28 mouse cellular contexts compared by ENCODE assay signal in the genomic region with DNA sequence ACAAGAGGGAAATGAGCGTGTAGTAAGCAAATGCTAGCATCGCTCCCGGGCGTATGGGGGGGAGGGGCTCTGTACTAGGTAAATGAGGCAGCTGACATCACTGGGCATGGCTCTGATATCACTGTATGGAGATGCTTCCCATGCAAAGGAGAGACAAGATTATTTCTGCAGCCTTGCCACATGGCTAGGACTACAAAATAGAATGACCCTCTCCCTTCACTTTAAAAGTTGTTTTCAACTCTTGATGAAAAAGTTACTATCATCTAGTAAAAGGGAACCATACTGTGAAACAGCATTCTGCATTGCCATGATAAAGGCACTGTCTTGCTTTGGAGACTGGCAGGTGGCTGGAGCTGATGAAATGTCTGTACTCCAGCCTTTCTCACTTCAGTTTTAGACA. TPM values are rescaled to one million over a fixed set of nuclear protein-coding genes. Genes with fewer than 3 reads are reported as not detected.
DNase-seq lines count a peak whose midpoint lies in the region; ATAC-seq and TF ChIP-seq lines count a peak whose summit lies in the region.
"Had no signal": no experiment of that assay in that cellular context is flagged by ENCODE, and none has a peak within 500 bp of the region (broad histone marks: within the 10 kb centered on the region; RNA-seq: fewer than 3 reads in every experiment).

No protein-coding gene starts in this region.

- DNase-seq in ES-CJ7 (ENCODE audit: low read depth, low spot score) = peak; percentile 14
- DNase-seq in MEL-GATA-1-ER (ENCODE audit: extremely low read depth, low read depth) = peak; percentile 93
- no peak for DNase-seq in right cerebral cortex, adult 18-20 months
- DNase-seq in thymus, adult 2 months = no peak
- DNase-seq in layer of hippocampus, adult 11-12 months (ENCODE audit: low spot score) = no peak
- DNase-seq: cerebellum, adult 11 months; cerebellum, postnatal 36 days; kidney, postnatal 4 days; layer of hippocampus, postnatal 36 days; right cerebral cortex, postnatal 4 days had no signal

- TF ChIP-seq CTCF in thymus, adult 2 months (IDR thresholded peaks at IDR 0.05; ENCODE audit: borderline replicate concordance, control insufficient read depth, extremely low read depth, insufficient read depth, low read length, poor library complexity) = no peak

- no peak overlapping the region for H3K9ac ChIP-seq in liver, embryonic 16.5 days (ENCODE audit: low read depth, low read length)
- H3K9ac ChIP-seq: embryonic facial prominence, embryonic 13.5 days; kidney, embryonic 15.5 days; limb, embryonic 15.5 days had no signal

- no peaks in the 10 kb centered on the region for H3K9me3 ChIP-seq in liver, embryonic 16.5 days (replicated peaks; ENCODE audit: control insufficient read depth, low read length)
- H3K9me3 ChIP-seq: embryonic facial prominence, embryonic 13.5 days; kidney, embryonic 15.5 days; limb, embryonic 15.5 days had no signal

- peaks cover 3% of the 10 kb centered on the region; the same call in 1 of the 2 replicates for H3K4me1 ChIP-seq in liver, embryonic 16.5 days (ENCODE audit: control insufficient read depth, low read depth, low read length)
- H3K4me1 ChIP-seq in thymus, adult 2 months (replicated peaks; ENCODE audit: control insufficient read depth, insufficient read depth, low read length) = no peaks in the 10 kb centered on the region
- H3K4me1 ChIP-seq: embryonic facial prominence, embryonic 13.5 days; kidney, embryonic 15.5 days; limb, embryonic 15.5 days had no signal

- 37% methylated on average over 4 of the region's 4 CpGs for WGBS in liver, embryonic 16.5 days (ENCODE audit: insufficient replicate concordance)
- 84% methylated on average over 4 of the region's 4 CpGs for WGBS in thymus, adult 2 months

- H3K4me3 ChIP-seq in liver, embryonic 16.5 days (ENCODE audit: low read depth, low read length) = no peak overlapping the region
- H3K4me3 ChIP-seq in thymus, adult 2 months (ENCODE audit: control insufficient read depth, insufficient read depth, low read length) = no peak overlapping the region
- H3K4me3 ChIP-seq: embryonic facial prominence, embryonic 13.5 days; kidney, embryonic 15.5 days; limb, embryonic 15.5 days had no signal

- no peaks in the 10 kb centered on the region for H3K36me3 ChIP-seq in liver, embryonic 16.5 days (ENCODE audit: control insufficient read depth, insufficient read depth)
- no peaks in the 10 kb centered on the region for H3K36me3 ChIP-seq in thymus, adult 2 months (ENCODE audit: control insufficient read depth, insufficient read depth, low read length)
- H3K36me3 ChIP-seq: embryonic facial prominence, embryonic 13.5 days; kidney, embryonic 15.5 days; limb, embryonic 15.5 days had no signal

- no peak overlapping the region for H3K4me2 ChIP-seq in liver, embryonic 16.5 days (ENCODE audit: low read depth, low read length)
- H3K4me2 ChIP-seq: embryonic facial prominence, embryonic 13.5 days; kidney, embryonic 15.5 days; limb, embryonic 15.5 days had no signal

- no peak for TF ChIP-seq POLR2A in thymus, adult 2 months (IDR thresholded peaks at IDR 0.05; ENCODE audit: control insufficient read depth, extremely low read depth, insufficient read depth, low read length, poor library complexity)

- peak; percentile 45; the same call in 1 of the 2 replicates for ATAC-seq in erythroid progenitor cell, adult 5-6 weeks (replicated peaks; ENCODE audit: low FRiP score, poor library complexity, severe bottlenecking)
- ATAC-seq in liver, embryonic 16.5 days (ENCODE audit: low read depth) = peak; percentile 47; the same call in 1 of the 2 replicates
- ATAC-seq: forebrain, embryonic 16.5 days; hindbrain, embryonic 16.5 days; intestine, embryonic 16.5 days; lung, postnatal 0 days had no signal

- no peak overlapping the region for H3K27ac ChIP-seq in liver, embryonic 16.5 days (ENCODE audit: low read length)
- no peak overlapping the region for H3K27ac ChIP-seq in thymus, adult 2 months (ENCODE audit: control insufficient read depth, insufficient read depth, low read length)
- H3K27ac ChIP-seq: embryonic facial prominence, embryonic 13.5 days; kidney, embryonic 15.5 days; limb, embryonic 15.5 days had no signal

- no peaks in the 10 kb centered on the region for H3K27me3 ChIP-seq in liver, embryonic 16.5 days (ENCODE audit: control insufficient read depth, insufficient read depth, low read depth, low read length)
- no peaks in the 10 kb centered on the region for H3K27me3 ChIP-seq in thymus, adult 2 months (ENCODE audit: control insufficient read depth, insufficient read depth, low read length)
- H3K27me3 ChIP-seq: embryonic facial prominence, embryonic 13.5 days; kidney, embryonic 15.5 days; limb, embryonic 15.5 days had no signal

RNA-seq across cellular contexts. Expression of a gene that starts 18.2 kb away (rescaled TPM):
- total RNA-seq in erythroid progenitor cell, adult 5-6 weeks (2015; ENCODE audit: low replicate concordance) = 4.7 and 10.5 TPM in 2 replicates
- total RNA-seq in erythroid progenitor cell, adult 5-6 weeks (2017; ENCODE audit: low replicate concordance) = 1.7 and 4.2 TPM in 2 replicates
- 0.96 and 1.4 TPM in 2 replicates for polyA plus RNA-seq in liver, embryonic 16.5 days (2015; fragmentation: Nextera tagmentation; extraction: Ambion mirVana)
- polyA plus RNA-seq in thymus, adult 2 months (2012; rRNA removed) = 0.89 and 1.0 TPM in 2 replicates

RNA-seq across cellular contexts. Expression of a gene that starts 55.6 kb away (rescaled TPM):
- total RNA-seq in erythroid progenitor cell, adult 5-6 weeks (2015; ENCODE audit: low replicate concordance) = not detected in 2 replicates
- total RNA-seq in erythroid progenitor cell, adult 5-6 weeks (2017; ENCODE audit: low replicate concordance) = not detected in 2 replicates
- polyA plus RNA-seq in liver, embryonic 16.5 days (2015; fragmentation: Nextera tagmentation; extraction: Ambion mirVana) = not detected in 2 replicates
- 1.3 and 1.9 TPM in 2 replicates for polyA plus RNA-seq in thymus, adult 2 months (2012; rRNA removed)
- total RNA-seq: adrenal gland, adult 18-20 months; gastrocnemius, adult 18-20 months; gastrocnemius, postnatal 4 days; hematopoietic stem cell, adult 5-6 weeks; left cerebral cortex, postnatal 25 days; midbrain, postnatal 0 days; neutrophil, adult 5-6 weeks had no signal
- polyA plus RNA-seq: embryonic facial prominence, embryonic 13.5 days; heart, embryonic 16.5 days; intestine, embryonic 16.5 days; kidney, embryonic 15.5 days; limb, embryonic 15.5 days; lung, postnatal 0 days; stomach, embryonic 16.5 days had no signal

Comparison
In these comparisons a context has a peak if more than half of its experiments do, and no peak if none do; other contexts are left out.
1. DNase-seq: peak in ES-CJ7 (single experiment) and MEL-GATA-1-ER (single experiment); none in right cerebral cortex, adult 18-20 months (single experiment), thymus, adult 2 months (single experiment) and layer of hippocampus, adult 11-12 months (single experiment).